Mouse (Mus musculus) mouse embryonic stem cell (cell line): Measurements from ENCODE around the gene Neu3.
"Not testable (repeated sequence)": the region's sequence is repeated elsewhere in the genome, so short reads cannot be mapped to it uniquely, and the experiment has no call there.

Experiments used
- in situ Hi-C, 2 experiments: fragments of 300-500 bp; cut with MboI; formaldehyde crosslinking; loops; 1 replicate in 1 of 2; 3 replicates in 1 of 2; pipeline ENCODE4 v1.14.3; 2019 to 2020; ENCODE audit warnings: low sequenced_read_pairs in 2 of 2, low pct_unique_long_range_greater_than_20kb in 1 of 2, mixed read lengths in 1 of 2; ENCODE audit not compliant: unreplicated experiment in 1 of 2

Neu3 gene

GRCm38 (mm10) chr7:99837358-99838071 lies 9.3 kb upstream of the Neu3 start:
- in situ Hi-C loops = no loop called here

DNA sequence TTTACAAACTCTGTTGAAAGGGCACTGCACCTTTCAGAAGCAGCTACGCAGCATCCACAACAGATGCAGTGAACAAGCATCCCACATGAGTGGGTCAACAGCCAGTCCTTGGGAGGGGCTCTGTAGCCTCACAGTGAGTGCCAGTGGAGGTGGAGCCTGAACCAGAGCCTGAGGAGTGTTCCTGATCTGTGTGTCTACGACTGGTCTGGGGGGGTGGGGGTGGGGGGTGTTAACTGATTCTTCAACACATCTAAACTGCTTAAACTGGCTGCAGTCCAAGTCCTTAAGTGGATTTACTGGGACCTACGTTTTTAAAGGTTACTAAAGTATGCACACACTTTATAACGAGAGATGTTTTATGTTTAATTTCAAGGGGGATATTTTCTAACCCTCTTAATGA lies 8.6 kb upstream of the Neu3 start:
- in situ Hi-C loops = no loop called here

DNA sequence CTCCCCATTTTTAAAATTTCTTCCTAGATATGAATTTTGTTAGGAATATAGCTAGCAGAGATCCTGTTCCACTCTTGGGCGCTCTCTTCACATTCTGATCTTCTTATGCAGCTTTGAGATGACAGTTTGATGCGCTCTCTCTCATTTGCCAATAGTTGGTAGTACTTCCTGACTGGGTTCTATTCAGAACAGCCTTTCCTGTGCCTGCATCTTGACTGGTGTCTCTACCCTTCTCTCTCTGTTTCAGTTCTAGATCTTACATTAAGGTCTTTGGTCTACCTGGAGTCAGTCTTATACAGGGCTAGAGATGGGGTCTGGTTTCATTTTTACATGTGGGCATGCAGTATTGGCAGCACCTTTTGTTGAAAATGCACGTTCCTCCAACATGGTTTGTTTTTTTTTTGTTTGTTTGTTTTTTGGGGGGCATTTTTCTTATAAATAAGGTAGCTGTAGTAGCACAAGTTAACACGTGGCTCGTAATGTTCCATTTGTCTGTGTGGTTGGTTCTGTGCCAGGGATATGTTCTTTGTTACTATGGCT lies 6.2 kb upstream of the Neu3 start:
- in situ Hi-C loops = no loop called here

- in situ Hi-C loops = no loop called here
These were observed 5.6 kb upstream of the Neu3 start for GRCm38 (mm10) chr7:99833846-99834222.

GRCm38 (mm10) chr7:99833115-99833845 lies 5.1 kb upstream of the Neu3 start:
- in situ Hi-C loops = no loop called here

- in situ Hi-C loops = no loop called here
These were observed 2.1 kb downstream of the Neu3 start for GRCm38 (mm10) chr7:99826096-99826495.

DNA sequence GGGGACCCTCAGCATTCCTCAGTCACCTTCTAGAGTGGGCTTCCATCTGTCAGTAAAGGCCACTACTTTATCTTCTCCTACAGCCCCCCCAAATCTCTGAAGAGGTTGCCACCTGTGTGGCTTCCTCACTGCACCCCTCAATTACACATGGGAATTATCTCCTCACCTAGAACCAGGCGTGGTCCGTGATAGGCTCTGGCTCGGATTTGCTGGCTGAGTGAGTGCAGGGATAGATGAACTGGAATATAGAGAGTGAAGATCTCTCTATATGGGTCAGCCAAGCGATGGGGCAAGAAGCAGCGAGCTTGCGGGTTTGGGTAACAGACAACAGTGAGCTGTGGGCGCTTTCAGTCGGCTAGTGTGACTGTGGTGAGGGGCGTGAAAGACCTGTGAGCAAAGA lies 2.7 kb downstream of the Neu3 start:
- in situ Hi-C loops = no loop called here

DNA sequence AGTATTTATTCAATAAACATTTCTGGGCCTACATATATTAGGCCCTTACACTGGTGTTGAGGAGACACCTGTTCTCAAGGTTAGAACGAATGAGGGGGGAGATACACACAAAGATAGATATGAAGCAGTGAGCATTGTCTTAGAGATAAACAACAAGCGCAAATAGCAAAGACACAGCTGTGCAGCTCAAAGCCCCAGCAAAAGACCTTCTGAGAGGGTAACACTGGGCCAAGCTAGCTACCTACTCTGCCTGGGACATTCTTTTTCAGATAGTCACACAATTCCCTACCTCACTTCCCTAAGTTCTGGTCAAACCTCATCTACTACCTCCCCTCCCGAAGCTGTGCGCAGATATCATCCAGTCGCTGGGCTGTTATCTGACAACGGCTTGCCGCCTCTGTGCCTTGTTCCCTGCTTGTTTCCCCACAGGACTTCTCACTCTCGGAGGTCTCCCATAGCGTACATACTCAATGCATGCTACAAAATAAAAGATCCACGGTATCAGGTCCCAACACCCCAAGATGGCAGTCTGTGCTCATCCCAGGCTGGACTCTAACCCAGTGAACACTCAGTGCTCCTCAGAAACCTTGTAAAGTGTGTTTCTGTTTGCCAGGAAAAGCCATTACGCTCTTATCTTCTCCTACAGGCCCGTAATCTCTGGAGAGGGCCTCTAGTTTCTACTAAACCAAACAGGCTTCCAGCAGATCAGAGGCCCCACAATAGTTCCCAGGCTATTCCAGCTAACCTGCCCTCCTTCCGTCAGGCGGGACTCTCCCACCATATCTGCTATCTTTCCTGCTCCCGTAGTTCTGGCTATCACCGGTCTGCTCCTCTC lies 3.4 kb downstream of the Neu3 start:
- in situ Hi-C loops = no loop called here

GRCm38 (mm10) chr7:99823045-99823663 lies 5.1 kb downstream of the Neu3 start:
- in situ Hi-C loops = no loop called here

GRCm38 (mm10) chr7:99822426-99822825 lies 5.8 kb downstream of the Neu3 start:
- in situ Hi-C loops = no loop called here

- in situ Hi-C loops = no loop called here
These were observed 6.3 kb downstream of the Neu3 start for GRCm38 (mm10) chr7:99821953-99822352.

GRCm38 (mm10) chr7:99818181-99818725 lies 10.0 kb downstream of the Neu3 start:
- in situ Hi-C loops = not testable (repeated sequence)

GRCm38 (mm10) chr7:99813394-99813793 lies 14.8 kb downstream of the Neu3 start:
- in situ Hi-C loops = no loop called here

- in situ Hi-C loops = no loop called here
These were observed 16.6 kb downstream of the Neu3 start for GRCm38 (mm10) chr7:99811661-99812060.

DNA sequence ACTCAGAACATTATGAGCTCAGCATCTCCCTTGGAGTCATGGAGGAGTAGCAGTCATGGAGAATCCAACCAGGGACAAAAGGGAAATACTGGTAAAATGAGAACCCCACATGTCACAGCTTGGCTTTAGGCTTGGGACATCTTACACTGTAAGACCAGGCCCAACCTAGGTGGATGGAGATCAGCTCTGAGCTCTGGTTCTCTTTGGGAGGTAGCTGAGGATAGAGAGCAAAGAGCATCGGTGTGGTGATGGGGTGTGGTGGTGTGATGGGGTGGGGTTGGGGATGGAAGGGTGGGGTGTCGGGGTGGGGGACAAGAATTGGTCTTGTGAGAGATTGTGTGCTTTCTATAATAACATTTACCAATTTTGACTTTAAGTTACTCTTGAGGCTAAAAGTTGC lies 17.4 kb downstream of the Neu3 start:
- in situ Hi-C loops = no loop called here

DNA sequence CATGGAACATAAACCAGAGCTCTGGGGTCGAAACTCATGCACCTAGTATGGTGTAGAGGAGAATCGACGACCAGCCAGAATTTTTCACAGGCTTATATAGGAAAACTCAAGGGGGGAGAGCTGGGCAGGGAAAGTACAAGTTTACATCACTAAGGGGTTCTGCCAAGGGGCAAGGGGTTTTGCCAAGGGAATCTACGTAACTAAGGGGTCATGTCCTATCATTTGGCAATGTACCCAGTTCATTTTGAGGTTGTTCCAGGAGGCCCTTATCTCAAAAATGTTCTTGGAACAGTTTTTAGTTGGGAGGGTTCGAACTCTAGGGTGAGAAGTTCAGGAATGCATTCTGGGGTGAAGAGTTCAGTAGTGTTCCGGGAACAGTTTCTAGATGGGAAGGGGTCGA lies 21.2 kb downstream of the Neu3 start:
- in situ Hi-C loops = not testable (repeated sequence)

DNA sequence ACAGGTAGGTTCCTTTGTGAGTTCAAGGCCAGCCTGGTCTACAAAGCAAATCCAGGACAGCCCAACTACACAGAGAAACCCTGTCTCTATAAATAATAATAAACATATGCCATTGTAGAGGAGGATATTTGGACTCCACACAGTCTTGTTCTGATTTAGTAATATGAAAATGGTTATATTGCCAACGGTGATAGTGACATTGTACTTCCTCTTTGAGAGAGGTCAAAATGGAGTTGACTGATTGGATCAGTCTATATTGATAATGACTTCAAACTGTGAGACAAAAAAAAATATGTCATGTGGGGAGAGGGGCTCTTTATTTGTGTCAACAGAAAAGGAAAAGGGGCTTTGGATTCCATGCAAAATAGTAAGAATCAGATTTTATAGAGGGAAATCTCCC lies 22.9 kb downstream of the Neu3 start:
- in situ Hi-C loops = no loop called here

- in situ Hi-C loops = not testable (repeated sequence)
These were observed 24.2 kb downstream of the Neu3 start for GRCm38 (mm10) chr7:99804033-99804432.
